Mouse (Mus musculus) embryonic fibroblast, embryonic 13.5 days (primary cell): ENCODE measurements around the gene Dcpp2. TPM values are rescaled to one million over a fixed set of nuclear protein-coding genes. Genes with fewer than 3 reads are reported as not detected.
"Not testable (repeated sequence)": the region's sequence is repeated elsewhere in the genome, so short reads cannot be mapped to it uniquely, and the experiment has no call there.

Experiments used
- H3K27ac ChIP-seq: 2 replicates; pipeline ENCODE4 v1.5.1; 2012; ENCODE audit warnings: low read length, control low read depth, inconsistent platforms; ENCODE audit not compliant: insufficient read depth
- H3K4me1 ChIP-seq: 2 replicates; pipeline ENCODE4 v1.6.1; 2011; ENCODE audit warnings: low read length; ENCODE audit not compliant: control insufficient read depth, insufficient read depth
- H3K4me3 ChIP-seq: 2 replicates; pipeline ENCODE4 v1.5.1; 2011; ENCODE audit warnings: mild to moderate bottlenecking, control low read depth, low read length; ENCODE audit not compliant: insufficient read depth
- CTCF ChIP-seq: IDR thresholded peaks from 2 replicates; pipeline ENCODE4 v1.5.1; 2011; ENCODE audit warnings: mild to moderate bottlenecking, control low read depth, low read length, moderate library complexity, borderline replicate concordance; ENCODE audit not compliant: insufficient read depth
- POLR2A ChIP-seq: IDR thresholded peaks from 2 replicates; pipeline ENCODE4 v1.6.1; 2011; ENCODE audit warnings: low read depth, mild to moderate bottlenecking, control low read depth, low read length, moderate library complexity
- polyA plus RNA-seq: library from polyadenylated mRNA; stranded (reverse); fragments of >200 nt; gene quantifications from 2 replicates; pipeline ENCODE4 v1.2.4, GENCODE M21; 2011; ENCODE audit warnings: low read depth; ENCODE audit not compliant: missing spikeins, insufficient read length

Gene Dcpp2
- polyA plus RNA-seq, result not detected in 2 replicates

- H3K4me1 ChIP-seq, H3K4me3 ChIP-seq, H3K27ac ChIP-seq: not testable (repeated sequence)
Observed at GRCm38 (mm10) chr17:23880576-23880975, at the start of gene Dcpp2, which contains the start of gene Dcpp1. Gene Dcpp2, plus strand, starts transcription at chr17:23880880. Gene Dcpp1, plus strand, starts transcription at chr17:23880876.

GRCm38 (mm10) chr17:23831201-23831600, 49.5 kb upstream of the Dcpp2 start:
- no peak overlapping the region for H3K27ac ChIP-seq
- H3K4me3 ChIP-seq, result no peak overlapping the region
- H3K4me1 ChIP-seq, result peaks cover 7% of the 10 kb centered on the region
- TF ChIP-seq CTCF (no peak), POLR2A (no peak)

GRCm38 (mm10) chr17:23836006-23836575, 44.6 kb upstream of the Dcpp2 start, which contains the start of gene Prss33:
Gene Prss33, minus strand, starts transcription at chr17:23836056.
- TF ChIP-seq POLR2A (no peak), CTCF (no peak)

GRCm38 (mm10) chr17:23841145-23841544, 39.5 kb upstream of the Dcpp2 start:
- Histone ChIP-seq H3K4me3 (no peak overlapping the region), H3K27ac (no peak overlapping the region), H3K4me1 (no peaks in the 10 kb centered on the region)
- no peak for TF ChIP-seq POLR2A
- no peak for TF ChIP-seq CTCF

More at GRCm38 (mm10) chr17:23836006-23836575, 44.6 kb upstream of the Dcpp2 start, which contains the start of gene Prss33:
- Histone ChIP-seq H3K4me1 (no peaks in the 10 kb centered on the region), H3K4me3 (no peak within 1 kb of the TSS), H3K27ac (no peak within 1 kb of the TSS)

- Histone ChIP-seq H3K27ac (no peak overlapping the region), H3K4me3 (no peak overlapping the region)
Observed at GRCm38 (mm10) chr17:23843141-23843811, 37.4 kb upstream of the Dcpp2 start.

GRCm38 (mm10) chr17:23843812-23844273, 36.8 kb upstream of the Dcpp2 start, which contains the start of the genes Prss32 and Prss41:
Gene Prss32, plus strand, starts transcription at chr17:23843855.
Gene Prss41, minus strand, starts transcription at chr17:23844172.
- Histone ChIP-seq H3K27ac (no peak within 1 kb of the TSS), H3K4me3 (no peak within 1 kb of the TSS), H3K4me1 (no peaks in the 10 kb centered on the region)
- TF ChIP-seq CTCF, result peak; percentile 43; the same call in 1 of the 2 replicates
- TF ChIP-seq POLR2A, result no peak

More at GRCm38 (mm10) chr17:23843141-23843811, 37.4 kb upstream of the Dcpp2 start:
- no peaks in the 10 kb centered on the region for H3K4me1 ChIP-seq
- no peak for TF ChIP-seq POLR2A
- TF ChIP-seq CTCF, result no peak

GRCm38 (mm10) chr17:23850028-23850427, 30.7 kb upstream of the Dcpp2 start:
- Histone ChIP-seq H3K27ac (no peak overlapping the region), H3K4me1 (no peaks in the 10 kb centered on the region), H3K4me3 (no peak overlapping the region)
- TF ChIP-seq CTCF (no peak), POLR2A (no peak)

- no peak overlapping the region for H3K4me3 ChIP-seq
- TF ChIP-seq POLR2A, result no peak
- peak; percentile 32; the same call in 1 of the 2 replicates for TF ChIP-seq CTCF
- no peaks in the 10 kb centered on the region for H3K4me1 ChIP-seq
- H3K27ac ChIP-seq, result no peak overlapping the region
Observed at GRCm38 (mm10) chr17:23850853-23851749, 29.6 kb upstream of the Dcpp2 start.

GRCm38 (mm10) chr17:23853292-23853691, 27.4 kb upstream of the Dcpp2 start:
- H3K4me3 ChIP-seq, result no peak overlapping the region
- no peaks in the 10 kb centered on the region for H3K4me1 ChIP-seq
- TF ChIP-seq POLR2A (no peak), CTCF (peak; percentile 89; the same call in 1 of the 2 replicates)
- no peak overlapping the region for H3K27ac ChIP-seq
